11 mouse cellular contexts compared by ENCODE assay signal in genomic region chr15:82231591-82232378, GRCm38 (mm10). TPM values are rescaled to one million over a fixed set of nuclear protein-coding genes. Genes with fewer than 3 reads are reported as not detected.
A peak's percentile ranks its signal among the peaks of the same experiment; 100 is the strongest.
DNase-seq lines count a peak whose midpoint lies in the region; TF ChIP-seq lines count a peak whose summit lies in the region.
"Had no signal": no experiment of that assay in that cellular context is flagged by ENCODE, and none has a peak within 500 bp of the region (broad histone marks: within the 10 kb centered on the region; RNA-seq: fewer than 3 reads in every experiment).

No protein-coding gene starts in this region.

- peak; percentile 94 for DNase-seq in heart, adult 11 months
- DNase-seq in heart, postnatal 25 days (ENCODE audit: low spot score), result no peak
- peak; percentile 39 for DNase-seq in retina, postnatal 1 day
- no peak for DNase-seq in retina, embryonic 14.5 days (ENCODE audit: low spot score)
- peak; percentile 90 to 93 for DNase-seq in cerebellum, postnatal 10 days
- DNase-seq in adrenal gland, postnatal 36 days, result no peak
- DNase-seq in urinary bladder, postnatal 4 days (ENCODE audit: low spot score in 2 of 2), result no peak

- no peaks in the 10 kb centered on the region for H3K36me3 ChIP-seq in myocyte (ENCODE audit: control insufficient read depth, insufficient read depth)
- H3K36me3 ChIP-seq: neural tube, embryonic 13.5 days had no signal

- H3K79me2 ChIP-seq in myocyte (ENCODE audit: control insufficient read depth, insufficient read depth), result no peaks in the 10 kb centered on the region

- H3ac ChIP-seq in myocyte (ENCODE audit: control insufficient read depth, insufficient read length), result no peak overlapping the region

- H3K4me2 ChIP-seq in myocyte (ENCODE audit: low read depth), result no peak overlapping the region
- H3K4me2 ChIP-seq: neural tube, embryonic 13.5 days had no signal

- H3K27me3 ChIP-seq in myocyte (ENCODE audit: control insufficient read depth, insufficient read depth, insufficient read length), result no peaks in the 10 kb centered on the region
- H3K27me3 ChIP-seq: neural tube, embryonic 13.5 days had no signal

- no peak overlapping the region for H3K4me3 ChIP-seq in myocyte
- H3K4me3 ChIP-seq: neural tube, embryonic 13.5 days had no signal

- TF ChIP-seq POLR2A in myocyte (IDR thresholded peaks at IDR 0.05; ENCODE audit: insufficient read length, low read depth), result no peak

- intact Hi-C loops in heart, postnatal 25 days (cut with DNase I), result no loop called here

TF ChIP-seq in myocyte, 11 proteins besides CTCF, POLR2A, EP300 and RAD21:
- peak; percentile 46 for TF ChIP-seq POLR2AphosphoS2 (IDR thresholded peaks at IDR 0.05; ENCODE audit: insufficient read length, low read depth)
- no peak for TF ChIP-seq TCF12 (IDR thresholded peaks at IDR 0.05; ENCODE audit: insufficient read depth, poor library complexity, severe bottlenecking)
- no peak for TF ChIP-seq MAX (IDR thresholded peaks at IDR 0.05; ENCODE audit: low read depth)
- no peak for TF ChIP-seq SRF (IDR thresholded peaks at IDR 0.05; ENCODE audit: control insufficient read depth, insufficient read length, low read depth)
- TF ChIP-seq TCF3 (IDR thresholded peaks at IDR 0.05; ENCODE audit: insufficient read length, low read depth), result no peak

RNA-seq across cellular contexts. Expression of gene Tnfrsf13c, which starts 7.6 kb away (rescaled TPM):
- total RNA-seq in heart, postnatal 25 days (2021), result under 1 TPM in 1 of 2 experiments, not detected in 1; 0.36 TPM
- polyA plus RNA-seq in myocyte (2012; fragmentation: generic; extraction: Trizol), result 0.14 TPM
- under 1 TPM in 1 of 2 experiments, not detected in 1; 0.20 TPM for total RNA-seq in adrenal gland, postnatal 36 days (2021)
- polyA plus RNA-seq: lung, embryonic 16.5 days; stomach, embryonic 14.5 days had no signal

RNA-seq across cellular contexts. Expression of gene Cenpm, which starts 12.8 kb away (rescaled TPM):
- total RNA-seq in heart, postnatal 25 days (2021), result under 1 TPM; 0.36 to 0.78 TPM
- polyA plus RNA-seq in myocyte (2012; fragmentation: generic; extraction: Trizol), result 28.1 TPM
- total RNA-seq in adrenal gland, postnatal 36 days (2021), result 1 to 10 TPM; 2.9 to 4.3 TPM

RNA-seq across cellular contexts. Expression of gene Shisa8, which starts 19.2 kb away (rescaled TPM):
- under 1 TPM; 0.13 to 0.20 TPM for total RNA-seq in heart, postnatal 25 days (2021)
- 0.13 TPM for polyA plus RNA-seq in myocyte (2012; fragmentation: generic; extraction: Trizol)
- total RNA-seq in adrenal gland, postnatal 36 days (2021), result under 1 TPM; 0.46 to 0.73 TPM

RNA-seq across cellular contexts. Expression of gene 1500009C09Rik, which starts 20.4 kb away (rescaled TPM):
- not detected for total RNA-seq in heart, postnatal 25 days (2021)
- not detected for polyA plus RNA-seq in myocyte (2012; fragmentation: generic; extraction: Trizol)
- total RNA-seq in adrenal gland, postnatal 36 days (2021), result 1 to 10 TPM in 1 of 2 experiments, under 1 TPM in 1; 0.23 to 1.2 TPM
- polyA plus RNA-seq: lung, embryonic 16.5 days; stomach, embryonic 14.5 days had no signal

RNA-seq across cellular contexts. Expression of gene Sept3, which starts 42.9 kb away (rescaled TPM):
- total RNA-seq in heart, postnatal 25 days (2021), result under 1 TPM; 0.31 to 0.87 TPM
- 0.01 TPM for polyA plus RNA-seq in myocyte (2012; fragmentation: generic; extraction: Trizol)
- 1 to 10 TPM; 2.6 to 4.3 TPM for total RNA-seq in adrenal gland, postnatal 36 days (2021)

Comparison
In these comparisons a context has a peak if more than half of its experiments do, and no peak if none do; other contexts are left out.
1. DNase-seq: peak in heart, adult 11 months (single experiment), retina, postnatal 1 day (single experiment) and cerebellum, postnatal 10 days (2 of 2); none in heart, postnatal 25 days (single experiment), retina, embryonic 14.5 days (single experiment), adrenal gland, postnatal 36 days (0 of 2) and urinary bladder, postnatal 4 days (0 of 2).